Mouse (Mus musculus) lung, postnatal 0 days (tissue): ENCODE data around the gene Vps25.

Source experiments
- CTCF ChIP-seq: IDR thresholded peaks from 2 replicates; pipeline ENCODE4 v1.5.1; 2016; ENCODE audit warnings: antibody characterized with exemption, mild to moderate bottlenecking
- EP300 ChIP-seq: IDR thresholded peaks from 2 replicates; pipeline ENCODE4 v1.6.1; 2016; ENCODE audit warnings: antibody characterized with exemption, mild to moderate bottlenecking, control low read depth

- TF ChIP-seq EP300 = no peak
- no peak for TF ChIP-seq CTCF
These were observed 7.4 kb downstream of the Vps25 start for GRCm38 (mm10) chr11:101260826-101261380.
